Comparison of ENCODE assay signal across 1 mouse cellular context in the genomic region with DNA sequence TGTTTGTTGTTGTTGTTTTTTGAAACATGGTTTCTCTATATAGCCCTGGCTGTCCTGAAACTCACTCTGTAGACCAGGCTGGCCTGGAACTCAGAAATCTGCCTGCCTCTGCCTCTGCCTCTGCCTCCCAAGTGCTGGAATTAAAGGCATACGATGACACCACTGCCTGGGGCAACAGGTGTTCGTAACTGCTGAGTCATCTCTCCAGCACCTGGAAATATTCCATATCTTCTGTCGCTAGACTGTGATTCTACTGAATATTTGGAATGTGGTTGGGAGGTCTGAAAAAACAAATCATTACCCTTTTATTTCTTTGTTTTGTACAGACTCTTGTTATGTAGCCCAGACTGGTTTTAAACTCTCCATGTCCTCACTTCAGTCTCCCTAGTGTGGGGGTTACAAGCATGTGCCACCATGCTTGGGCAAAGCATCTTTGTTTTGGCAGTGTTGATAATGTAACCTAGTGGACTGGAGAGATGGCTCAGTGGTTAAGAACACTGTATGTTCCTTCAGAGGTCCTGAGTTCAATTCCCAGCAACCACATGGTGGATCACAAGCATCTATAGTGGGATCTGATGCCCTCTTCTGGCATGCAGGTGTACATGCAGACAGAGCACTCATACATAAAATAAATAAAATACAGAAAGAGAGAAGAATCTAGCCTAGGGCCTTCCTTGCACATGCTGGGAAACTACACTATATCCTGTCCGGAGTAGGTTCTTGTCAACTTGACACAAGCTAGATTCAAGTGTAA.
TF ChIP-seq lines count a peak whose summit lies in the region.

No protein-coding gene starts in this region.

TF ChIP-seq in myocyte, 11 proteins besides CTCF, POLR2A, EP300 and RAD21:
- TF ChIP-seq CEBPB (IDR thresholded peaks at IDR 0.05; ENCODE audit: insufficient read depth, poor library complexity, severe bottlenecking) (no peak), MYOD1 (IDR thresholded peaks at IDR 0.05; ENCODE audit: control insufficient read depth in 1 of 3, insufficient read length in 2 of 3, low read depth in 2 of 3) (peak in 2 of 3 experiments; percentile 56 to 69)
